Mouse (Mus musculus): ENCODE measurements around the gene Tubb4b. TPM values are rescaled to one million over a fixed set of nuclear protein-coding genes. Genes with fewer than 3 reads are reported as not detected.
A peak's percentile ranks its signal among the peaks of the same experiment; 100 is the strongest.

Gene Tubb4b
- polyA plus RNA-seq, 1 experiment from 2014 or later = 395 TPM

DNA sequence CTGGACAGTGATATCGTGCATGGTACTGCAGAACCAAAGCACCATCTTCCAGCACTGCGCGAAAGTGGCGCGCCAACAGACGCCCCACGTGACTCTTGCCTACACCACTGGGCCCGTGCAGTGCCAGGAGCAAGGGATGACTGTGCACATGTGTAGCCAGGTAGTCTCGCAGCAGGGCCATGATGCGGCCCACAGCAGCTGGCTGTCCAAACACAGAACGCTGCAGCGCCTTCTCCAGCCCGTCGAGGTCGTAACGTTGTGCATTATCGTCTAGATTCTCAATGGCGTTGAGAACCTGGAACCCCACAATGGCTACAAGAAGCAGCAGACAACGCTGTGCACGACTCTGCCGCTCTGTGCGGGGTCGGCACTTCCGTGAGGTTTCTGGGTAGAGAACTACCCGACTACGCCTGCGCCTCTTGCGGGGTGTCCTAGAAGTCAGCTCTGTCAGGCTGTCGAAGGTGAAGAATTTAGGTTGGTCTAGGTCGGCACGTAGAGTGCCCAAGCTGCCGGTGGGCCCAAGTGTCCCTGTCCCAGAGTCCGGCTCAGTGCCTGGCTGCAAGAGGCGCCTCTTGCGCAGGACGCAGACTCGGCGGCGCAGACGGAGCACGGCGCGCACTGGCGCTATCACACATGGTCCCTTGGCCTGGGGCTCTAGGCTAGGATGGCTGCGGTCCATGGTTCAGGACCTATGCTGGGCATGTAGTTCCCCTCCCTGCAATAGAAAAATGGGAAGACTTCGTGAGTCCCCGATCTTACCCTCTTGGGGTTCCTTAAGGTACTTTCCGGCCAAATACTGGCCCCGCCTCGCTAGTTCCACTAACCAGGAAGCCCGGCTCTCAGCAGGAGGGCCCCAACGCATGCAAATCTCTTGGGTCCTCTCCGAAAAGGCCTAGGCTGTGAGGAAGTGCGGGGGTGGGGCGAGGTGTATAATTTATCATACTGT is 29.0 kb downstream of the Tubb4b start:
- H3K27me3 ChIP-seq (ENCODE audit: control insufficient read depth, insufficient read depth, low read length) = peaks cover 5% of the 10 kb centered on the region
- H3K36me3 ChIP-seq (ENCODE audit: control insufficient read depth, insufficient read depth, low read length) = peaks cover 24% of the 10 kb centered on the region
- H3K4me3 ChIP-seq (ENCODE audit: control insufficient read depth in 1 of 2, insufficient read depth in 1 of 2, low read depth in 1 of 2, low read length in 2 of 2) = peak overlapping the region; percentile 35 to 42
- 18% methylated on average over 55 of the region's 55 CpGs for WGBS
- peak overlapping the region; percentile 66 for H3K9ac ChIP-seq (ENCODE audit: low read length)
- no peak for ATAC-seq (ENCODE audit: insufficient number of reproducible peaks, insufficient read depth, low FRiP score, low read depth)
- H3K9me3 ChIP-seq (ENCODE audit: control insufficient read depth, low read length) = no peaks in the 10 kb centered on the region
- peak overlapping the region; percentile 65 to 82; a peak in 3 of 4 replicates for H3K27ac ChIP-seq (replicated peaks in 1 of 2; ENCODE audit: control insufficient read depth in 1 of 2, insufficient read depth in 1 of 2, low read depth in 2 of 2, low read length in 2 of 2)
- peaks cover 9 to 26% of the 10 kb centered on the region in 2 experiments; a peak in 3 of 4 replicates for H3K4me1 ChIP-seq (ENCODE audit: control insufficient read depth in 2 of 2, insufficient read depth in 2 of 2, low read length in 2 of 2)
- peak overlapping the region; percentile 72 for H3K4me2 ChIP-seq (ENCODE audit: low read length)

DNA sequence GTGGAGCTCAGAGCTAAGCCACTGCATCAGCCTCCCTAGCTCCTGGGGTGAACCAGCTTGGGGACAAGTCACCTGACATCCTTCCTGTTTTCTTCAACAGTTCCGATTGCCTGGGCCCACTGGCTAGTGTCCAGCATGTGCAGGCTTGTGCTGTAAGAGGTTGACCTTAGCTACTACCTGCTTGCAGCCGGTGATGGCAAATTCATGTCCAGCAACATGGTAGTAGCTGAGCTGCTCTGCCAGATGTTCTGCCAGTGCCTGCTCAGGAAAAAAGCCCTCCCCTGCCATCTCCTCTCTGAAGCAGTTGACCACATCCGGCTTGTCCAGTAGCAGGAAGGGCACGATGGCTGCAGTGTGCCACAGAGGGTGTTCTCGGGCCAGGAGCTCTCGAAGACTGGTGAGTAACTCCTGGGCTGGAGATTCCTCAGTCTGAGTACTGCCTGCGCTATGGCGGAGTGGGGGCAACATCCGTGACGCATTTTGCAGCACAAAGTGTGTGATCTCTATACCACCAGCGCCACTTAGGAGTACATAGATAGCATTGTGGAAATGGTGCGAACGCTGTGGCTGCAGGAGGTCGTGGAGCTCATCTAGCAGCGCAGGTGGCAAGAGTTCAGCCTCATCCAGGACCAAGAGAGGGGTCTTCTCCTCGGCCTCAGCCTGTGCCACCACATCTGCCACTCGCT is 29.9 kb downstream of the Tubb4b start:
- Histone ChIP-seq H3K27me3 (ENCODE audit: control insufficient read depth, insufficient read depth, low read length) (peaks cover 5% of the 10 kb centered on the region), H3K4me3 (ENCODE audit: control insufficient read depth in 1 of 2, insufficient read depth in 1 of 2, low read depth in 1 of 2, low read length in 2 of 2) (0 out of 4 replicates have a peak overlapping the region, but pooled peaks of 1 of the 2 experiments have one; percentile 42), H3K36me3 (ENCODE audit: control insufficient read depth, insufficient read depth, low read length) (peaks cover 15% of the 10 kb centered on the region), H3K4me2 (ENCODE audit: low read length) (peak overlapping the region; percentile 72), H3K9me3 (ENCODE audit: control insufficient read depth, low read length) (no peaks in the 10 kb centered on the region), H3K27ac (replicated peaks in 1 of 2; ENCODE audit: control insufficient read depth in 1 of 2, insufficient read depth in 1 of 2, low read depth in 2 of 2, low read length in 2 of 2) (no peak overlapping the region), H3K4me1 (ENCODE audit: control insufficient read depth in 2 of 2, insufficient read depth in 2 of 2, low read length in 2 of 2) (peaks cover 9 to 26% of the 10 kb centered on the region in 2 experiments; a peak in 3 of 4 replicates), H3K9ac (ENCODE audit: low read length) (no peak overlapping the region)
- ATAC-seq (ENCODE audit: insufficient number of reproducible peaks, insufficient read depth, low FRiP score, low read depth) = no peak
- 74% methylated on average over 17 of the region's 17 CpGs for WGBS

DNA sequence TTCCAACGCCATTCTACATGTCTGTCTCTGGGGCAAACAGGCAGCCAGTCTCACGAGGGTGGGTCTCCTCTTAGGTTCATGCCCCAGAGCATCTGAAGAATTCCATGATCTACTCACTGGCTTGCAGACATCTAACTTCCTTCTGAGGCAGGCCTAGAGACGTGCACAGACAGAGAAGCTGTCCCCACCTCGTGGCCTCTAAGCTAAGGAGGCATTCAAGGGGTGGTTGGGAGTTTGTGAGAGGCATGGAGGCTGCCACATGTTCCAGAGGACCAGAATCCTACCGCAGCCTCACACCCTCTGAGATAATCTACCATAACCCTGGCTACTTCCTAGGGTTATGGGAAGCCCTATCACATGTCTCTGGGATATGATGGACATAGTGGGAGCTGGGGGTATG is 30.5 kb downstream of the Tubb4b start:
- H3K9ac ChIP-seq (ENCODE audit: low read length) = peak overlapping the region; percentile 30; the same call in 1 of the 2 replicates
- H3K27ac ChIP-seq (replicated peaks in 1 of 2; ENCODE audit: control insufficient read depth in 1 of 2, insufficient read depth in 1 of 2, low read depth in 2 of 2, low read length in 2 of 2) = peak overlapping the region in 1 of 2 experiments; percentile 59; a peak in 2 of 4 replicates
- WGBS = 64% methylated on average over 5 of the region's 5 CpGs
- peak overlapping the region; percentile 72; the same call in 1 of the 2 replicates for H3K4me2 ChIP-seq (ENCODE audit: low read length)
- ATAC-seq (ENCODE audit: insufficient number of reproducible peaks, insufficient read depth, low FRiP score, low read depth) = no peak
- peaks cover 5% of the 10 kb centered on the region for H3K27me3 ChIP-seq (ENCODE audit: control insufficient read depth, insufficient read depth, low read length)
- no peak overlapping the region for H3K4me3 ChIP-seq (ENCODE audit: control insufficient read depth in 1 of 2, insufficient read depth in 1 of 2, low read depth in 1 of 2, low read length in 2 of 2)
- H3K4me1 ChIP-seq (ENCODE audit: control insufficient read depth in 2 of 2, insufficient read depth in 2 of 2, low read length in 2 of 2) = peaks cover 9 to 26% of the 10 kb centered on the region in 2 experiments; a peak in 3 of 4 replicates
- H3K36me3 ChIP-seq (ENCODE audit: control insufficient read depth, insufficient read depth, low read length) = peaks cover 9% of the 10 kb centered on the region
- H3K9me3 ChIP-seq (ENCODE audit: control insufficient read depth, low read length) = no peaks in the 10 kb centered on the region

DNA sequence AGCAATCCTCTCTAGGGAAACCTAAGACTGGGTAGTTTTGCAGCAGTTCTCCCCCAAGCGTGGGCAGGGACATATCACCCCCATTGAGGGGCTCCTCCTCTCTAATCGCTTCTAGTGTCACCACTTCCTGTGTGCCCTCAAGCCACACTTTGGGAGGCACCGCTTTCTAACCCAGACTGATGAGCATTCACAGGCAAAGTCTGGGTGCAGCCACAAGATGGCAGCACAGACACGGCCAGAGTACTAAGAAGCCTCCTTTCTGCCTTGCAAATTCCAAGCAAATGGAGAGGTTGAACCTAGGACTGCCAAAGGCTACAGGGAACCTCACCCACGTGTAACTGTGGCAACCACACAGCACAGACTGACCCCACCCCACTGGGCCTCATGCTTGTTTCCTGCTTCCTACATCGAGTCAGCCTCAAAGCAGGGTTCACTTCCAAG is 31.2 kb downstream of the Tubb4b start:
- Histone ChIP-seq H3K9ac (ENCODE audit: low read length) (peak overlapping the region; percentile 30; the same call in 1 of the 2 replicates), H3K27ac (replicated peaks in 1 of 2; ENCODE audit: control insufficient read depth in 1 of 2, insufficient read depth in 1 of 2, low read depth in 2 of 2, low read length in 2 of 2) (peak overlapping the region in 1 of 2 experiments; percentile 59; a peak in 2 of 4 replicates), H3K4me2 (ENCODE audit: low read length) (peak overlapping the region; percentile 72), H3K4me3 (ENCODE audit: control insufficient read depth in 1 of 2, insufficient read depth in 1 of 2, low read depth in 1 of 2, low read length in 2 of 2) (no peak overlapping the region), H3K36me3 (ENCODE audit: control insufficient read depth, insufficient read depth, low read length) (peaks cover 4% of the 10 kb centered on the region; the same call in 1 of the 2 replicates), H3K4me1 (ENCODE audit: control insufficient read depth in 2 of 2, insufficient read depth in 2 of 2, low read length in 2 of 2) (peaks cover 9 to 24% of the 10 kb centered on the region in 2 experiments; a peak in 3 of 4 replicates), H3K27me3 (ENCODE audit: control insufficient read depth, insufficient read depth, low read length) (peaks cover 5% of the 10 kb centered on the region), H3K9me3 (ENCODE audit: control insufficient read depth, low read length) (no peaks in the 10 kb centered on the region)
- WGBS = 2% methylated on average over 6 of the region's 6 CpGs
- ATAC-seq (ENCODE audit: insufficient number of reproducible peaks, insufficient read depth, low FRiP score, low read depth) = peak; percentile 54

DNA sequence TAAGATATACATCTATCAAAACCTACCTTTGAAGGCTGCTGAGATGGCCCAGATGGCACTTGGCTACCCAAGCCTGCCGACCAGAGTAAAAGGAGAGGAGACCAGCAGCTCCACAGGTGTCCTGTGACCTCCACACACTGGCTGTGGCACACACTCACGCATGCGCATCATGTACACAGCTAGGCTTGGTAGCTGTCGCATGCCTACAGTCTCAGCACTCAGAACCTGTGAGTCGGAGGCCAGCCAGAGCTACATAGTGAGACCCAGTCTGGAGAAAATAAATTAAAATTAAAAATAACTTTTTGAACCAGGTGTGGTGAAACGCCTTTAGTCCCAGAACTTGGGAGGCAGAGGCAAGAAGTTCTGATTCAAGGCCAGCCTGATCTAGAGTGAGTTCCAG is 36.7 kb downstream of the Tubb4b start:
- peaks cover 2 to 4% of the 10 kb centered on the region in 2 experiments; a peak in 2 of 4 replicates for H3K4me1 ChIP-seq (ENCODE audit: control insufficient read depth in 2 of 2, insufficient read depth in 2 of 2, low read length in 2 of 2)
- no peak overlapping the region for H3K4me2 ChIP-seq (ENCODE audit: low read length)
- H3K4me3 ChIP-seq (ENCODE audit: control insufficient read depth in 1 of 2, insufficient read depth in 1 of 2, low read depth in 1 of 2, low read length in 2 of 2) = no peak overlapping the region
- no peak overlapping the region for H3K9ac ChIP-seq (ENCODE audit: low read length)
- ATAC-seq (ENCODE audit: insufficient number of reproducible peaks, insufficient read depth, low FRiP score, low read depth) = no peak
- H3K27me3 ChIP-seq (ENCODE audit: control insufficient read depth, insufficient read depth, low read length) = peaks cover 26% of the 10 kb centered on the region
- WGBS = 79% methylated on average over 6 of the region's 6 CpGs
- H3K27ac ChIP-seq (replicated peaks in 1 of 2; ENCODE audit: control insufficient read depth in 1 of 2, insufficient read depth in 1 of 2, low read depth in 2 of 2, low read length in 2 of 2) = no peak overlapping the region
- no peaks in the 10 kb centered on the region; the same call in 1 of the 2 replicates for H3K36me3 ChIP-seq (ENCODE audit: control insufficient read depth, insufficient read depth, low read length)
- H3K9me3 ChIP-seq (ENCODE audit: control insufficient read depth, low read length) = no peaks in the 10 kb centered on the region

- 35% methylated on average over 5 of the region's 5 CpGs for WGBS
These were observed 37.9 kb downstream of the Tubb4b start for GRCm38 (mm10) chr2:25186575-25186930.

More at GRCm38 (mm10) chr2:25186575-25186930, 37.9 kb downstream of the Tubb4b start:
- H3K9ac ChIP-seq (ENCODE audit: low read length) = no peak overlapping the region
- no peaks in the 10 kb centered on the region for H3K9me3 ChIP-seq (ENCODE audit: control insufficient read depth, low read length)
- H3K27me3 ChIP-seq (ENCODE audit: control insufficient read depth, insufficient read depth, low read length) = peaks cover 26% of the 10 kb centered on the region
- peaks cover 2 to 9% of the 10 kb centered on the region in 2 experiments; a peak in 2 of 4 replicates for H3K4me1 ChIP-seq (ENCODE audit: control insufficient read depth in 2 of 2, insufficient read depth in 2 of 2, low read length in 2 of 2)
- H3K4me3 ChIP-seq (ENCODE audit: control insufficient read depth in 1 of 2, insufficient read depth in 1 of 2, low read depth in 1 of 2, low read length in 2 of 2) = peak overlapping the region in 1 of 2 experiments; percentile 51; a peak in 1 of 4 replicates
- H3K27ac ChIP-seq (replicated peaks in 1 of 2; ENCODE audit: control insufficient read depth in 1 of 2, insufficient read depth in 1 of 2, low read depth in 2 of 2, low read length in 2 of 2) = no peak overlapping the region
- peak overlapping the region; percentile 97 for H3K4me2 ChIP-seq (ENCODE audit: low read length)
- no peaks in the 10 kb centered on the region; the same call in 1 of the 2 replicates for H3K36me3 ChIP-seq (ENCODE audit: control insufficient read depth, insufficient read depth, low read length)
- no peak for ATAC-seq (ENCODE audit: insufficient number of reproducible peaks, insufficient read depth, low FRiP score, low read depth)

Data from heart, embryonic 14.5 days (tissue).